ENCODE assay signal across 14 mouse cellular contexts in genomic region chr4:132605816-132606215, GRCm38 (mm10). TPM values are rescaled to one million over a fixed set of nuclear protein-coding genes. Genes with fewer than 3 reads are reported as not detected.
DNase-seq lines count a peak whose midpoint lies in the region; ATAC-seq and TF ChIP-seq lines count a peak whose summit lies in the region.
"Had no signal": no experiment of that assay in that cellular context is flagged by ENCODE, and none has a peak within 500 bp of the region (broad histone marks: within the 10 kb centered on the region; RNA-seq: fewer than 3 reads in every experiment).

No protein-coding gene starts in this region.

- TF ChIP-seq CTCF in MEL (IDR thresholded peaks at IDR 0.05 in 2 of 3, conservative IDR thresholded peaks at IDR 0.05 in 1 of 3; ENCODE audit: control insufficient read depth in 1 of 3, insufficient read depth in 1 of 3, low read depth in 2 of 3, low read length in 3 of 3, poor library complexity in 1 of 3, severe bottlenecking in 1 of 3): no peak
- no peak for TF ChIP-seq CTCF in forebrain, postnatal 0 days (IDR thresholded peaks at IDR 0.05; ENCODE audit: low read depth)

- 75% methylated on average over 5 of the region's 5 CpGs for WGBS in forebrain, postnatal 0 days
- WGBS in midbrain, embryonic 15.5 days: 80% methylated on average over 5 of the region's 5 CpGs

- H3K27me3 ChIP-seq in MEL (ENCODE audit: control insufficient read depth in 1 of 2, insufficient read depth in 2 of 2, low read length in 2 of 2): no peaks in the 10 kb centered on the region; a peak in 1 of 4 replicates
- H3K27me3 ChIP-seq in forebrain, postnatal 0 days (ENCODE audit: insufficient read depth, low read length): no peaks in the 10 kb centered on the region
- no peaks in the 10 kb centered on the region for H3K27me3 ChIP-seq in midbrain, embryonic 15.5 days (replicated peaks)
- H3K27me3 ChIP-seq: liver, embryonic 15.5 days had no signal

- H3K27ac ChIP-seq in MEL (ENCODE audit: control insufficient read depth, low read depth, low read length): no peak overlapping the region
- H3K27ac ChIP-seq in brown adipose tissue, adult 24 weeks (replicated peaks; ENCODE audit: low read depth, low read length): peak overlapping the region; percentile 75
- no peak overlapping the region for H3K27ac ChIP-seq in forebrain, postnatal 0 days (ENCODE audit: low read depth, low read length)
- H3K27ac ChIP-seq in midbrain, embryonic 15.5 days: no peak overlapping the region
- H3K27ac ChIP-seq: liver, embryonic 15.5 days had no signal

- no peak overlapping the region for H3K9ac ChIP-seq in MEL (ENCODE audit: control insufficient read depth, low read depth, low read length, poor library complexity, severe bottlenecking)
- no peak overlapping the region for H3K9ac ChIP-seq in forebrain, postnatal 0 days
- no peak overlapping the region for H3K9ac ChIP-seq in midbrain, embryonic 15.5 days
- H3K9ac ChIP-seq: liver, embryonic 15.5 days had no signal

- H3K79me2 ChIP-seq in MEL (ENCODE audit: control insufficient read depth, insufficient read depth, low read length, poor library complexity): no peaks in the 10 kb centered on the region

- H3K4me3 ChIP-seq in MEL (ENCODE audit: control insufficient read depth in 1 of 2, insufficient read depth in 1 of 2, low read depth in 2 of 2, low read length in 2 of 2): no peak overlapping the region
- H3K4me3 ChIP-seq in brown adipose tissue, adult 24 weeks (ENCODE audit: insufficient read depth, low read depth, low read length): no peak overlapping the region
- no peak overlapping the region for H3K4me3 ChIP-seq in forebrain, postnatal 0 days (ENCODE audit: low read depth, low read length)
- H3K4me3 ChIP-seq in midbrain, embryonic 15.5 days: no peak overlapping the region
- H3K4me3 ChIP-seq: liver, embryonic 15.5 days had no signal

- H3K36me3 ChIP-seq in MEL (ENCODE audit: control insufficient read depth in 1 of 2, insufficient read depth in 2 of 2, low read length in 2 of 2): no peaks in the 10 kb centered on the region
- no peaks in the 10 kb centered on the region for H3K36me3 ChIP-seq in forebrain, postnatal 0 days (ENCODE audit: insufficient read depth)
- no peaks in the 10 kb centered on the region for H3K36me3 ChIP-seq in midbrain, embryonic 15.5 days (replicated peaks)
- H3K36me3 ChIP-seq: liver, embryonic 15.5 days had no signal

- peaks cover 6 to 12% of the 10 kb centered on the region in 2 experiments for H3K4me1 ChIP-seq in MEL (ENCODE audit: control insufficient read depth in 1 of 2, insufficient read depth in 2 of 2, low read length in 2 of 2)
- no peaks in the 10 kb centered on the region for H3K4me1 ChIP-seq in brown adipose tissue, adult 24 weeks (ENCODE audit: control insufficient read depth, insufficient read depth, insufficient read length, low read length)
- no peaks in the 10 kb centered on the region for H3K4me1 ChIP-seq in forebrain, postnatal 0 days (ENCODE audit: insufficient read depth)
- H3K4me1 ChIP-seq in midbrain, embryonic 15.5 days: no peaks in the 10 kb centered on the region
- H3K4me1 ChIP-seq: liver, embryonic 15.5 days had no signal

- ATAC-seq in forebrain, postnatal 0 days: no peak
- ATAC-seq in midbrain, embryonic 15.5 days (replicated peaks): no peak

- no peak for TF ChIP-seq POLR2A in MEL (IDR thresholded peaks at IDR 0.05; ENCODE audit: control insufficient read depth in 1 of 2, insufficient read depth in 1 of 2, low read depth in 1 of 2, low read length in 2 of 2, poor library complexity in 1 of 2)

- peak in 1 of 2 experiments; percentile 39; a peak in 1 of 4 replicates for TF ChIP-seq EP300 in MEL (IDR thresholded peaks at IDR 0.05; ENCODE audit: low read depth in 1 of 2, low read length in 2 of 2)

- DNase-seq in layer of hippocampus, adult 11-12 months (ENCODE audit: low spot score): peak; percentile 11
- no peak for DNase-seq in layer of hippocampus, postnatal 14 days (ENCODE audit: low spot score in 2 of 2)
- peak; percentile 53 for DNase-seq in MEL (ENCODE audit: low read depth, low spot score)
- DNase-seq in lung, postnatal 4 days: peak; percentile 56 to 76
- DNase-seq in cerebellum, adult 9-11 months: no peak
- DNase-seq in forebrain, postnatal 0 days: no peak
- DNase-seq: adrenal gland, adult 8-10 months; cerebellum, adult 11 months; gastrocnemius, postnatal 36 days; heart, postnatal 14 days; right cerebral cortex, postnatal 14 days had no signal

- H3K9me3 ChIP-seq in MEL (replicated peaks; ENCODE audit: insufficient read depth, low read length): no peaks in the 10 kb centered on the region
- no peaks in the 10 kb centered on the region for H3K9me3 ChIP-seq in forebrain, postnatal 0 days (ENCODE audit: low read length)
- H3K9me3 ChIP-seq in midbrain, embryonic 15.5 days: no peaks in the 10 kb centered on the region
- H3K9me3 ChIP-seq: liver, embryonic 15.5 days had no signal

- H3K4me2 ChIP-seq in forebrain, postnatal 0 days (ENCODE audit: low read depth): no peak overlapping the region
- H3K4me2 ChIP-seq in midbrain, embryonic 15.5 days: no peak overlapping the region
- H3K4me2 ChIP-seq: liver, embryonic 15.5 days had no signal

- no peak for TF ChIP-seq RAD21 in MEL (IDR thresholded peaks at IDR 0.05; ENCODE audit: low read depth, low read length)

TF ChIP-seq in MEL, 35 proteins besides CTCF, POLR2A, EP300 and RAD21:
- TF ChIP-seq USF2 (IDR thresholded peaks at IDR 0.05; ENCODE audit: borderline replicate concordance in 1 of 2, insufficient read depth in 1 of 2, low read depth in 1 of 2, low read length in 2 of 2): no peak
- peak; percentile 31; the same call in 1 of the 2 replicates for TF ChIP-seq ETS1 (IDR thresholded peaks at IDR 0.05; ENCODE audit: low read depth, low read length)
- TF ChIP-seq UBTF (IDR thresholded peaks at IDR 0.05; ENCODE audit: borderline replicate concordance, insufficient read depth, low read depth, low read length): no peak
- 0 out of 2 replicates have a peak, but pooled peaks have one; percentile 43 for TF ChIP-seq SIN3A (IDR thresholded peaks at IDR 0.05; ENCODE audit: low read length)
- no peak for TF ChIP-seq GABPA (IDR thresholded peaks at IDR 0.05; ENCODE audit: low read depth, low read length)
- peak; percentile 74 for TF ChIP-seq ELF1 (IDR thresholded peaks at IDR 0.05; ENCODE audit: low read depth, low read length)
- 0 out of 2 replicates have a peak, but pooled peaks have one; percentile 36 for TF ChIP-seq MXI1 (IDR thresholded peaks at IDR 0.05; ENCODE audit: low read depth, low read length)

RNA-seq across cellular contexts. Expression of gene Eya3, which starts 33.0 kb away (rescaled TPM):
- total RNA-seq in layer of hippocampus, postnatal 14 days (2021): 10 to 100 TPM; 21.2 to 25.8 TPM
- total RNA-seq in MEL (2012; rRNA removed): 21.7 and 24.6 TPM in 2 replicates
- polyA plus RNA-seq in MEL (2012; ENCODE audit: insufficient read depth in 1 of 2, insufficient read length in 2 of 2, low read depth in 1 of 2, low replicate concordance in 2 of 2, missing spikeins in 1 of 2): 100 to 1,000 TPM in 1 of 2 experiments, 10 to 100 TPM in 1; 38.2 to 270 TPM
- polyA plus RNA-seq in brown adipose tissue, adult 24 weeks (2012; ENCODE audit: insufficient read depth, insufficient read length, missing spikeins): 13.8 and 20.5 TPM in 2 replicates
- total RNA-seq in forebrain, postnatal 0 days (2014; rRNA removed): 18.6 and 21.8 TPM in 2 replicates
- polyA plus RNA-seq in forebrain, postnatal 0 days (2015; fragmentation: Nextera tagmentation; extraction: Ambion mirVana): 6.0 and 7.2 TPM in 2 replicates
- polyA plus RNA-seq in midbrain, embryonic 15.5 days (2015; fragmentation: Nextera tagmentation; extraction: Ambion mirVana): 14.5 and 15.3 TPM in 2 replicates

RNA-seq across cellular contexts. Expression of gene Ptafr, which starts 41.9 kb away (rescaled TPM):
- 1 to 10 TPM; 1.4 TPM for total RNA-seq in layer of hippocampus, postnatal 14 days (2021)
- not detected in 2 replicates for total RNA-seq in MEL (2012; rRNA removed)
- polyA plus RNA-seq in MEL (2012; ENCODE audit: insufficient read depth in 1 of 2, insufficient read length in 2 of 2, low read depth in 1 of 2, low replicate concordance in 2 of 2, missing spikeins in 1 of 2): under 1 TPM in 1 of 2 experiments, not detected in 1; 0.06 TPM
- polyA plus RNA-seq in brown adipose tissue, adult 24 weeks (2012; ENCODE audit: insufficient read depth, insufficient read length, missing spikeins): 1.0 and 3.6 TPM in 2 replicates
- total RNA-seq in forebrain, postnatal 0 days (2014; rRNA removed): 0.38 TPM in 2 replicates
- polyA plus RNA-seq in forebrain, postnatal 0 days (2015; fragmentation: Nextera tagmentation; extraction: Ambion mirVana): 0.23 and 0.38 TPM in 2 replicates
- polyA plus RNA-seq in midbrain, embryonic 15.5 days (2015; fragmentation: Nextera tagmentation; extraction: Ambion mirVana): 0.67 and 1.0 TPM in 2 replicates

Comparison
In these comparisons a context has a peak if more than half of its experiments do, and no peak if none do; other contexts are left out.
1. DNase-seq: peak in layer of hippocampus, adult 11-12 months (single experiment), MEL (single experiment) and lung, postnatal 4 days (2 of 2); none in layer of hippocampus, postnatal 14 days (0 of 2), cerebellum, adult 9-11 months (single experiment) and forebrain, postnatal 0 days (single experiment).